Mouse (Mus musculus): ENCODE results near the gene Mta3. TPM values are rescaled to one million over a fixed set of nuclear protein-coding genes. Genes with fewer than 3 reads are reported as not detected.

Mta3 gene
- polyA plus RNA-seq, 1 experiment from 2014 or later = 44.2 TPM

- Histone ChIP-seq H3K27ac (replicated peaks) (no peak overlapping the region), H3K36me3 (ENCODE audit: control insufficient read depth, insufficient read depth, low read length) (no peaks in the 10 kb centered on the region), H3K4me3 (ENCODE audit: low read depth, low read length) (no peak overlapping the region), H3K4me2 (replicated peaks; ENCODE audit: low read depth) (no peak overlapping the region), H3K27me3 (ENCODE audit: control insufficient read depth, insufficient read depth, low read length) (no peaks in the 10 kb centered on the region), H3K9me3 (ENCODE audit: control insufficient read depth, low read length) (no peaks in the 10 kb centered on the region), H3K9ac (ENCODE audit: low read length) (no peak overlapping the region), H3K4me1 (replicated peaks; ENCODE audit: control insufficient read depth, insufficient read depth) (no peaks in the 10 kb centered on the region)
- ATAC-seq (ENCODE audit: low FRiP score, low TSS enrichment) (peak; percentile 43; the same call in 1 of the 2 replicates), DNase-seq (ENCODE audit: low spot score) (no peak)
- TF ChIP-seq CTCF (IDR thresholded peaks at IDR 0.05; ENCODE audit: low read depth) (no peak), EP300 (optimal IDR thresholded peaks at IDR 0.05) (no peak)
- WGBS = 50% methylated on average over 8 of the region's 8 CpGs
These were observed 113.5 kb downstream of the Mta3 start for GRCm38 (mm10) chr17:83819503-83819902.

GRCm38 (mm10) chr17:83820701-83821100 lies 114.7 kb downstream of the Mta3 start:
- no peak overlapping the region for H3K27ac ChIP-seq (replicated peaks)
- no peaks in the 10 kb centered on the region for H3K9me3 ChIP-seq (ENCODE audit: control insufficient read depth, low read length)
- ATAC-seq (ENCODE audit: low FRiP score, low TSS enrichment) (no peak), DNase-seq (ENCODE audit: low spot score) (no peak)
- no peak overlapping the region for H3K9ac ChIP-seq (ENCODE audit: low read length)
- 72% methylated on average over 5 of the region's 5 CpGs for WGBS
- H3K4me2 ChIP-seq (replicated peaks; ENCODE audit: low read depth) = no peak overlapping the region
- H3K36me3 ChIP-seq (ENCODE audit: control insufficient read depth, insufficient read depth, low read length) = no peaks in the 10 kb centered on the region
- no peak for TF ChIP-seq EP300 (optimal IDR thresholded peaks at IDR 0.05)
- no peak for TF ChIP-seq CTCF (IDR thresholded peaks at IDR 0.05; ENCODE audit: low read depth)
- H3K27me3 ChIP-seq (ENCODE audit: control insufficient read depth, insufficient read depth, low read length) = no peaks in the 10 kb centered on the region
- H3K4me3 ChIP-seq (ENCODE audit: low read depth, low read length) = no peak overlapping the region
- H3K4me1 ChIP-seq (replicated peaks; ENCODE audit: control insufficient read depth, insufficient read depth) = no peaks in the 10 kb centered on the region

GRCm38 (mm10) chr17:83821876-83822275 lies 115.9 kb downstream of the Mta3 start:
- ATAC-seq (ENCODE audit: low FRiP score, low TSS enrichment) = no peak
- Histone ChIP-seq H3K4me3 (ENCODE audit: low read depth, low read length) (no peak overlapping the region), H3K9me3 (ENCODE audit: control insufficient read depth, low read length) (no peaks in the 10 kb centered on the region), H3K36me3 (ENCODE audit: control insufficient read depth, insufficient read depth, low read length) (no peaks in the 10 kb centered on the region), H3K27ac (replicated peaks) (no peak overlapping the region), H3K4me1 (replicated peaks; ENCODE audit: control insufficient read depth, insufficient read depth) (no peaks in the 10 kb centered on the region), H3K4me2 (replicated peaks; ENCODE audit: low read depth) (no peak overlapping the region), H3K27me3 (ENCODE audit: control insufficient read depth, insufficient read depth, low read length) (no peaks in the 10 kb centered on the region), H3K9ac (ENCODE audit: low read length) (no peak overlapping the region)
- no peak for TF ChIP-seq EP300 (optimal IDR thresholded peaks at IDR 0.05)
- TF ChIP-seq CTCF (IDR thresholded peaks at IDR 0.05; ENCODE audit: low read depth) = no peak
- 87% methylated on average over 3 of the region's 3 CpGs for WGBS
- no peak for DNase-seq (ENCODE audit: low spot score)

GRCm38 (mm10) chr17:83823835-83824234 lies 117.9 kb downstream of the Mta3 start:
- ATAC-seq (ENCODE audit: low FRiP score, low TSS enrichment) (no peak), DNase-seq (ENCODE audit: low spot score) (no peak)
- Histone ChIP-seq H3K27me3 (ENCODE audit: control insufficient read depth, insufficient read depth, low read length) (no peaks in the 10 kb centered on the region), H3K4me1 (replicated peaks; ENCODE audit: control insufficient read depth, insufficient read depth) (no peaks in the 10 kb centered on the region), H3K27ac (replicated peaks) (no peak overlapping the region), H3K9ac (ENCODE audit: low read length) (no peak overlapping the region), H3K36me3 (ENCODE audit: control insufficient read depth, insufficient read depth, low read length) (no peaks in the 10 kb centered on the region), H3K9me3 (ENCODE audit: control insufficient read depth, low read length) (no peaks in the 10 kb centered on the region), H3K4me3 (ENCODE audit: low read depth, low read length) (no peak overlapping the region), H3K4me2 (replicated peaks; ENCODE audit: low read depth) (no peak overlapping the region)
- no peak for TF ChIP-seq EP300 (optimal IDR thresholded peaks at IDR 0.05)
- TF ChIP-seq CTCF (IDR thresholded peaks at IDR 0.05; ENCODE audit: low read depth) = no peak
- WGBS = 83% methylated on average over 7 of the region's 7 CpGs

- 49% methylated on average over 3 of the region's 3 CpGs for WGBS
- no peak overlapping the region for H3K27ac ChIP-seq (replicated peaks)
- no peak overlapping the region for H3K9ac ChIP-seq (ENCODE audit: low read length)
- H3K27me3 ChIP-seq (ENCODE audit: control insufficient read depth, insufficient read depth, low read length) = no peaks in the 10 kb centered on the region
- H3K4me3 ChIP-seq (ENCODE audit: low read depth, low read length) = no peak overlapping the region
- DNase-seq (ENCODE audit: low spot score) = no peak
- H3K9me3 ChIP-seq (ENCODE audit: control insufficient read depth, low read length) = no peaks in the 10 kb centered on the region
- no peak for TF ChIP-seq CTCF (IDR thresholded peaks at IDR 0.05; ENCODE audit: low read depth)
- no peak for TF ChIP-seq EP300 (optimal IDR thresholded peaks at IDR 0.05)
- no peaks in the 10 kb centered on the region for H3K36me3 ChIP-seq (ENCODE audit: control insufficient read depth, insufficient read depth, low read length)
- no peak for ATAC-seq (ENCODE audit: low FRiP score, low TSS enrichment)
- no peak overlapping the region for H3K4me2 ChIP-seq (replicated peaks; ENCODE audit: low read depth)
- H3K4me1 ChIP-seq (replicated peaks; ENCODE audit: control insufficient read depth, insufficient read depth) = no peaks in the 10 kb centered on the region
These were observed 123.4 kb downstream of the Mta3 start for GRCm38 (mm10) chr17:83829356-83829755.

GRCm38 (mm10) chr17:83830616-83831292 lies 124.8 kb downstream of the Mta3 start:
- DNase-seq (ENCODE audit: low spot score) = no peak

More at GRCm38 (mm10) chr17:83830616-83831292, 124.8 kb downstream of the Mta3 start:
- no peak overlapping the region for H3K27ac ChIP-seq (replicated peaks)
- no peak; the same call in 1 of the 2 replicates for ATAC-seq (ENCODE audit: low FRiP score, low TSS enrichment)
- WGBS = 93% methylated on average over 4 of the region's 4 CpGs
- TF ChIP-seq EP300 (optimal IDR thresholded peaks at IDR 0.05) = no peak
- H3K9me3 ChIP-seq (ENCODE audit: control insufficient read depth, low read length) = no peaks in the 10 kb centered on the region
- no peak overlapping the region for H3K4me3 ChIP-seq (ENCODE audit: low read depth, low read length)
- H3K27me3 ChIP-seq (ENCODE audit: control insufficient read depth, insufficient read depth, low read length) = no peaks in the 10 kb centered on the region
- H3K36me3 ChIP-seq (ENCODE audit: control insufficient read depth, insufficient read depth, low read length) = no peaks in the 10 kb centered on the region
- H3K4me1 ChIP-seq (replicated peaks; ENCODE audit: control insufficient read depth, insufficient read depth) = no peaks in the 10 kb centered on the region
- H3K4me2 ChIP-seq (replicated peaks; ENCODE audit: low read depth) = no peak overlapping the region
- no peak overlapping the region for H3K9ac ChIP-seq (ENCODE audit: low read length)

Measured in stomach, postnatal 0 days (tissue).